Mouse (Mus musculus): Measurements from ENCODE around the gene Cfap45.

GRCm38 (mm10) chr1:172527431-172527830 lies 6.8 kb downstream of the Cfap45 start:
- no peak for TF ChIP-seq GATA1 (IDR thresholded peaks at IDR 0.05; ENCODE audit: borderline replicate concordance, low read length)
- TF ChIP-seq FLI1 (IDR thresholded peaks at IDR 0.05; ENCODE audit: low read length): no peak
